Mouse (Mus musculus): Measurements from ENCODE around the gene Slc39a9. TPM values are rescaled to one million over a fixed set of nuclear protein-coding genes. Genes with fewer than 3 reads are reported as not detected.
A peak's percentile ranks its signal among the peaks of the same experiment; 100 is the strongest.

Slc39a9 gene
- 10.3 and 12.6 TPM in 2 replicates for total RNA-seq (2017)

DNA sequence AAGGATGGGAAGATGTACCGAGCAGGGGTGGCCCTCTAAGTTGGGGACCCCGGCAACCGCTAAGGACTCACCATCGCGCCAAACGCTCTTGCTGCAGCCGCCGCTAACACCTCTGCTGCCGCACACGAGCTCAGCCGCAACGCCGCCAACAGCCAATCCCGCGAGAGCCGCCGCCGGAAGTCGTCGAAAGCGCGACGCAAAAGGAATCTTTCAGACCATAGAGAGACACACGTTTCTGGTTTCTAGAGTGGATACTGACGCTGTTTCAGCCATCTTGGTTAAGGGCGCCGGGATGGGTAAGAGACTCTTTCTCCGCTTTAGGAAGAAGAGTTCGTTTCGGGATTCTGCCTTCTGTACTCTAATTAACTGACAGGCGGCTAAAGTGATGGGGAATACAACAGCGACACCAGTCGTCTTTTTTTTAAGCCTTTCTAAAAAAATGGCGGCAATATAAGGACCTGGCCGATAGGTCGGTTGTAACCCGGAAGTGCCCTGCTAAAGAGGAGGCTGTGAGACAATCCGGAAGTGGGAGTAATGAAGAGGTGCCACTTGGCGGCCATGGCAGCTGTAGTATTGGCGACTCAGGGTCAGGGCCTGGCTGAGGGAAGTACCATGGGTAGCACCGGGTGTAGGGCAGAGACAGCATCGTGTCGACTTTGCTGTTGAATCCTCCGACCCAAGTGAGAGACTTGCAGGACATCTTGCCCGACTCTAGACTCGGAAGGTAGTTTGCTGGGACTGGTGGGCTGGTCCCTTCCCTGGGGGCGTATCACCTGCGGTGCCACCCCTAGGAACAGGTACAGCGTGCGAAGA is at the start of gene Slc39a9, which contains the start of gene Erh:
Gene Slc39a9, plus strand, starts transcription at position 191 of the 813 bp plus-strand sequence.
Gene Erh, minus strand, starts transcription at position 649 of the 813 bp plus-strand sequence.
- ATAC-seq (replicated peaks in 1 of 2; ENCODE audit: insufficient read depth in 1 of 2, low FRiP score in 2 of 2, low TSS enrichment in 1 of 2, low read depth in 1 of 2, poor library complexity in 2 of 2, severe bottlenecking in 2 of 2): peak; percentile 95

DNA sequence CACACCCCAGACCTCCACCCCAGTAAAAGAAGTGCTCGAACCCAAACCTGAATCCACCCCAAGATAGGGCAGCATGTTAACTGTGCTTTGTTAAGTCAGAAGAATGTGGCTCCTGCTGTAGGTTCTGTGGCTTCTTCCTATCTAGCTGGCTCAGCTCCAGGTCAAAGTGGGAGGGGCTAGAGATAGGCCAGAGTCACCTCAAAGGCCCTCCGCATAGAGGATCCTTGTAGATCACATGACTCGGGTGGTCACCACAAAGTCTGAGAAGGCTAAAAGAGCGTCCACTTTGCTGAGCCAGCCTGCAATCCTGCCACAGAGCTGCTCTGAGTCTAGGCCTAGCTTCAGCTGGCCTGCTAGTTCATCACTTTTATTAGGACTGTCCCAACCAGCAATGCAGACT is 49.5 kb upstream of the Slc39a9 start:
- 0 out of 4 replicates have a peak, but pooled peaks of 1 of the 2 experiments have one; percentile 14 for ATAC-seq (replicated peaks in 1 of 2; ENCODE audit: insufficient read depth in 1 of 2, low FRiP score in 2 of 2, low TSS enrichment in 1 of 2, low read depth in 1 of 2, poor library complexity in 2 of 2, severe bottlenecking in 2 of 2)

DNA sequence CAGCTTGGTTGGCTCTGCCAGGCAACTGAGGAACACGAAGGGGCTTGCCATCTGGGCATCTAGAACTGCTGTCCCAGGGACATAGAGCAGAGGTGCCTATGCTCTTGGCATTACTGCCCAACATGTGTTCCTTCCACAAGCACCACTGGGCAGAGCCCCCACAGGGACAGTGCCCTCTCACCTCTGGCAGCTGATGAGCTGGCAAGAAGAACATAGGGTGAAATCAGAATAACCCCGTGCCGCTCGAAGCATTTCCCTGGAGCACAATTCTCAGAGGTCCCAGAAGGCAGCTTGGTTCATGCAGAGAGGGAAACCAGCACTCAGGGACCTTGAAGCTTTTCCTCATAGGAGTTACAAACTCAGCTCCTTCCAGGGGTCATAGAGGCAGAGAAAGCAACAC is 48.9 kb upstream of the Slc39a9 start:
- no peak for ATAC-seq (replicated peaks in 1 of 2; ENCODE audit: insufficient read depth in 1 of 2, low FRiP score in 2 of 2, low TSS enrichment in 1 of 2, low read depth in 1 of 2, poor library complexity in 2 of 2, severe bottlenecking in 2 of 2)

DNA sequence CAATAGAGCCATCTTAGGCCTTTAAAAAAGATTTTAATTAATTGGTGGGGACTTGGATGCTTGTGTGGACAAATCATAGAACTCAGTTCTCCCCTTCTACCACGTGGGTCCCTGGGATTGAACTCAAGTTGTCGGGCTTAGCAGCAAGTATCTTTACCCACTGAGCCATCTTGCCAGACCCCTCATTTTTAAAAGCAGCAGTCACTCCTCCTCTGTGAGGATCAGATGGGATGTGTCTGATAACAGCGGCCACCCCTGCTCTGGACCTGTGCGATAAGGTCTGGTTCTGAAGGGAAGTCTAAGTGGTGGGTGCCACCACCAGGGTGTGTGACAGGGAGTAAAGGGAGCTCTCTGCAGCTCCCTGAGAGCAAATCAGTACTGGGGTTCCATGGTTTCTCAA is 48.1 kb upstream of the Slc39a9 start:
- ATAC-seq (replicated peaks in 1 of 2; ENCODE audit: insufficient read depth in 1 of 2, low FRiP score in 2 of 2, low TSS enrichment in 1 of 2, low read depth in 1 of 2, poor library complexity in 2 of 2, severe bottlenecking in 2 of 2): no peak

DNA sequence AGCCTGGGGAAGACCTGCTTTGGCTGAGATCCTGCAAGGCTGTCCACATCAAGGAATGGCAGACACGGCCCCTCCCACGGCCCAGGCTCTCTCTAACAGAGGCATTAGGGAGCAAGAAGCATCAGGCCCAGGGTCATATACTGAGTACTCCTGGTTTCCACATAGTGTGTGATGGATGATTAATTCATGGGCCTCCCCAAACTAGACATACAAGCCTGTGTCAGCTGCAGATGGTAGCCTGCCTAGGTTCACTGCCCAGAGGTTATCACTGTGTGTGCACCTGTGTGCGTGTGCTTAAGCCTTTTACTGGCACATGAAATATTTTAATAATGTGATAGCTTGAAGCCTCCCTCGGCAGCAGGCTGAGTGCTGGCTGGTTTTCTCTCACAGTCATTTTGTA is 47.7 kb upstream of the Slc39a9 start:
- ATAC-seq (replicated peaks in 1 of 2; ENCODE audit: insufficient read depth in 1 of 2, low FRiP score in 2 of 2, low TSS enrichment in 1 of 2, low read depth in 1 of 2, poor library complexity in 2 of 2, severe bottlenecking in 2 of 2): 0 out of 4 replicates have a peak, but pooled peaks of 1 of the 2 experiments have one; percentile 27

DNA sequence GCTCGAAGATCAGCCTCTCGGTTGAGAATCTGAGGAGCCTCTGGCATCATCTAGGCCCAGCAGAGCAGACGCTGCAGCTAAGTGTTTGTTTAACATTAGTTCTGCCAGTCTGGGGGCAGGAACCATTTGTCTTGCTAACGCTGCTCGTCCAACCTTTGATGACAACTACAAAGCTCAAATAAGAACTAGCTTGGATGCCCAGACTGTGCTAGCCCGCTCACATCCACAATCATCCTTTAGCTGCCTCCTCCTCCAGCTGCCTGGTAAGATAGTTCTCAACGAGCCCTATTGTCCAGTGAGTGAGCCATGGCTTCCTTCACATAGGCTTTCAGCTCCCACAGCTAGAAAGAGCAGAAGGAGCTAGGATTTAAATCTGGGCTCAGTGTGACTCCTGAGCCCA is 45.4 kb upstream of the Slc39a9 start:
- no peak for ATAC-seq (replicated peaks in 1 of 2; ENCODE audit: insufficient read depth in 1 of 2, low FRiP score in 2 of 2, low TSS enrichment in 1 of 2, low read depth in 1 of 2, poor library complexity in 2 of 2, severe bottlenecking in 2 of 2)

DNA sequence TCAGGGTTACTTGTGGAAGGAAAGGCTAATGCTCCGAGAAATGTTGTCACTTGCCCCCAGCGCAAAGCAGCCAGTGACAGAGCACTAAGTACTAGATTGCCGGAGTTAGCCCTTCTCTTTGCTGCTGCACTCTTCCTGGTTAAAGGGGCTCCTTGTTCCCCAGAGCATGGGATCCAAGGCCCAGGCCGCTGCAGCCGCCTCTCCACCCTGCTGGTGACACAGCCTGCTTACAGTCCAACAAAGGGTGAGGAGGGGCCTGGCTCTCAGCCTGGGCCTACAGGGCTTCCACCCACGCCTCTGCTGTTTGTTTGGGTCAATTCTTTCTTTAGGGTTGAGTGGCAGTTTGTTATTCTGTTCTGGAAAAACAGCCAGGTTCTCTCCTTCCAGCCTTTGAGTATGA is 44.9 kb upstream of the Slc39a9 start:
- no peak for ATAC-seq (replicated peaks in 1 of 2; ENCODE audit: insufficient read depth in 1 of 2, low FRiP score in 2 of 2, low TSS enrichment in 1 of 2, low read depth in 1 of 2, poor library complexity in 2 of 2, severe bottlenecking in 2 of 2)

DNA sequence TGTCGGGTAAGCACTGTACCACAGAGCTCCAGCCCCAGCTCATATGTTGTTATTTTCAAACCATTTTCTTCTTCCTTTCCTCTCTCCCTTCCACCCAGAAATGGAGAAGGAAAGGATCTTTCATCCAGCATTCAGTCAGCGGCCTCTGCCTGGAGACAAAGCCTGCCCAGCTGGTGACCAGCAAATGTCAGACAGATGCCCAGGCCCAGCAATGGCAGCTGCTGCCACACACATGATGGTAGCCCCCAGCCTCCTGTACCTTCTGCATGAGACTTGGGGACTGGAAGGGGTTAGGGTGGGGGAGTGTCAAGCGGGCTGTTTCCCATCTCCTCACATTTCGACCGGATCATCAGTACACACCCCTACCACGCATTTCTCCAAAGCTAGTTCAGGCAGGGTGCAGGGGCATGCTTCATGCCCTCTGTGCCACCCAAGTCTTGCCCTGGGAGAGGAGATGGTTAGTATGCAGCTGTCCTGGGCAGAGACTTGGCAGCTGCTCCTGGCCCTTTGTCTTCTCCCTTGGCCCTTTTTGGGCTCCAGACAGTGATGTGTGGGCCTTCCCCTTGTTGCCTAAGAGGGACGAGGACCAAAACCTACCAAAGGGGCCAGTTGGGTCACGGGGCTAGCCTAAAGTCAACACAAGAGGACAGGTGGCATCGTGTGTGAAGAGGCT is 42.0 kb upstream of the Slc39a9 start:
- ATAC-seq (replicated peaks in 1 of 2; ENCODE audit: insufficient read depth in 1 of 2, low FRiP score in 2 of 2, low TSS enrichment in 1 of 2, low read depth in 1 of 2, poor library complexity in 2 of 2, severe bottlenecking in 2 of 2): no peak

DNA sequence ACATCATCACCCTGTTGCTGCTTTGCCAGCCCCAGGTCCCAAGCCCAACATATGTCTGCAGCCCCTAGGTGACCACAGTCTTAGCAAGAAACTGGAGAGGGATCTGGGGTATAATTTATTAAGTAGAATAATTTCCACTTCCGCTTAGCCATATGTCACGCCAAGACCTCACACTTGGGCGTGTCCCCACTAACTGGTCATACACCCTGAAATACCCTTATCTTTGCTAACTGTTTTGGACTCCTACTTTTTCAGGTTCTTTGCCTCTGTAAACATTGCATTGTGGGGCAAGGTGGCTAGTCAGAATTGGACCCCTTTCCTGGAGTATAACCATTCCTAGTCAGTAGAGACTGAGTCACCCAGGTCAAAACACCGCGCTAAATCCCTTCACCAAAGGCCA is 41.3 kb upstream of the Slc39a9 start:
- no peak for ATAC-seq (replicated peaks in 1 of 2; ENCODE audit: insufficient read depth in 1 of 2, low FRiP score in 2 of 2, low TSS enrichment in 1 of 2, low read depth in 1 of 2, poor library complexity in 2 of 2, severe bottlenecking in 2 of 2)

DNA sequence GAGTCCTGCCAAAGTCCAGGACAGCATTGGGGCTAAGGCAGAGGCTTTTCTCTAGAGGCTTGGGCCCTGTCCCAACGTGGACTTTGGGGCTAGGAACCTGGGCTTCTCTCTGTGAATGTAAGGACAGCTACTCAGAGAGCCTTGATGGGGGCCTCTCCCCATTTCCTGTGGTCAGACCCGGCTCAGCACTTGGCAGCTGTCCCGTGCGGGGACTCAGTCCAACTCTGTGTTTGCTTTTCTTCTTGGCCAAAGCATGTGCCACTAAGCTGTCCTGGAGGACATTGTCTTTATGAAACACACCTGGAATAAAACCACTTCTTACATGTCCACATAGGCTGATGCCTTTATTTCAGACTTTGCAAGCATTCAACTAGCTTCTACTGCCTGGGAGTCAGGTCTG is 40.1 kb upstream of the Slc39a9 start:
- no peak; a peak in 1 of 4 replicates for ATAC-seq (replicated peaks in 1 of 2; ENCODE audit: insufficient read depth in 1 of 2, low FRiP score in 2 of 2, low TSS enrichment in 1 of 2, low read depth in 1 of 2, poor library complexity in 2 of 2, severe bottlenecking in 2 of 2)

DNA sequence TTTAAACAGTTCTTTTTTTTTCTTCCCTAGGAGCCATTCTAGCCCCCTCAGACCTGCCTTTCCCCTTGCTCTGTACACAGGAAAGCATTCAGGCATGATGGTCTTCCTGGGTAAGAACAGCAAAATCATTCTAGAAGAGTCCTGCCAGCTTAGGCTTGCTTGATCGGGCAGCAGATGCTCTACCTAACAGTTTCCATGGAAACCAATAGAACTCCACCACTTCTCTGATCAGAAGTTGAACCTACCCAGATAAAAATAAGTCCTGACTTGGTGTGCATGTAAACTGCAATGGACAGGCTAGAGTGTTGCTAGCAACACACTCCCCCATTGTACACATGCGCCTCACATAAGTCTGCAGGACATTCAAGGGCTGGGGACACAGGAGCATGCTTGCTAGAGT is 39.5 kb upstream of the Slc39a9 start:
- ATAC-seq (replicated peaks in 1 of 2; ENCODE audit: insufficient read depth in 1 of 2, low FRiP score in 2 of 2, low TSS enrichment in 1 of 2, low read depth in 1 of 2, poor library complexity in 2 of 2, severe bottlenecking in 2 of 2): no peak

DNA sequence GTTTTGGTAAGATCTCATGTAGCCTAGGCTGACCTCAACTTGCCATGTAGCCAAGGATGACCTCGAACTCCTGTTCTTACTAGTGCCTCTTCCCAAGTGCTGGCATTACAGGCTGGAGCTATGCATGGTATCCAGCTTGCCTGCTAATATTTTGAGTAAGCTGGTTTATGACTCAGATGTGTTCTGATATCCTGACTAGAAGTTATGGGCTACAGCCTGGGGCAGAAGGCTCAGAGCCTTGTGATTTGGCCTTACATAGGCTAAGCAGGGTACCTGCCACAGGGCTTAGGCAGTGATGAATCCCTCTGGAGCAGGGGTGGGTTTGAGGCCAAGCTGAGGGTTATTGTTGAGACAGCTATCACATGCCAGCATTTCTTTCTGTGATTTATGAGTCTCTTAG is 35.1 kb upstream of the Slc39a9 start:
- no peak for ATAC-seq (replicated peaks in 1 of 2; ENCODE audit: insufficient read depth in 1 of 2, low FRiP score in 2 of 2, low TSS enrichment in 1 of 2, low read depth in 1 of 2, poor library complexity in 2 of 2, severe bottlenecking in 2 of 2)

DNA sequence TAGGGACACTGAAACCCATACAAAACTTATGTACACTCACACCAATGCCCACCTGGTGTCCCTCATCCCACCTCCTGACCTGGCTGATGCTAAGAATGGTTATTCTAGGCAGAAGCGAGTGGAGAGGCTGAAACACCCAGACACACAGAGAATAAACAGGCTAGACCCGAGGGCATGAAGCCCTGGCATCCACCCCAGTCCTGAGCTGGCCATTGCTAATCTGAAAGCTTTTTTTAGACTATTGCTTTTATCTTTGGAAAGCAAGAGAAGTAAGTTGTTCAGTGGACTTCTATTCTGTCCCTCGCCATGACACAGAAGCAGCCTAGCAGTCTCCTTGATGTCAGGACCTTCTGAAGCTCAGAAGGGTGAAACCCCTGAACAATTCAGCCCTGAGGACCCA is 33.8 kb upstream of the Slc39a9 start:
- no peak for ATAC-seq (replicated peaks in 1 of 2; ENCODE audit: insufficient read depth in 1 of 2, low FRiP score in 2 of 2, low TSS enrichment in 1 of 2, low read depth in 1 of 2, poor library complexity in 2 of 2, severe bottlenecking in 2 of 2)

DNA sequence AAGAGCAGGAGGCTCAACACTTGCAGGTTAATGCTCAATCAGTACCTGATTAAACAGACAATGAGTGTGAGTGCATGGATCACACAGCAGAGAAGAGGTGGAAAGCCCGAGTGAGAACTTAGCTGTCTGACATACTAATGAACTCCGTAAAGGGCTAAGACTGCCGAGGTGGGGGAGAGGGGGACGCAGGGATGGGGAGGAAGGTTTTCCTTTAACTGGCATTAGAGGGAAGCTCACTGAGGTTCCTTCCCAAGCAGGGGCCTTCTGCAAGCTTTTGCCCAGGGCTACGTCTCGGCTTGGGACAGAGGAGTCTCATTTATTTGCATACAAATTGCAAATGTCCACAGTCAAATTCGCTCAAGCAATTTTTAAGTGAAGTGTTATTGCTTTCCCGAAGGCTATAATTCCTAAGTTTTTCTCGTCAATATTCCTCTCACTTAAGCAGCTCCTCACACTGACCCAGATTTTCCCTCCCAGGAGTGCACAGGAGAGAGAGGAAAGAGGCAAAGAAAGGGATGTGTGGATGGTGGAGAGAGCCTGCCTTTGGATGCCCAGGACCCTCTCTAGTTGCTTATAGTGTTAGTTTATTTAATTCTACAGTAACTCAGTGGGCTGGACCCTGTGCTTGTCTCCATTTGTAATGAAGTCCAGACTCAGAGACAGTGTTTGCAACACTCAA is 31.4 kb upstream of the Slc39a9 start:
- no peak for ATAC-seq (replicated peaks in 1 of 2; ENCODE audit: insufficient read depth in 1 of 2, low FRiP score in 2 of 2, low TSS enrichment in 1 of 2, low read depth in 1 of 2, poor library complexity in 2 of 2, severe bottlenecking in 2 of 2)

DNA sequence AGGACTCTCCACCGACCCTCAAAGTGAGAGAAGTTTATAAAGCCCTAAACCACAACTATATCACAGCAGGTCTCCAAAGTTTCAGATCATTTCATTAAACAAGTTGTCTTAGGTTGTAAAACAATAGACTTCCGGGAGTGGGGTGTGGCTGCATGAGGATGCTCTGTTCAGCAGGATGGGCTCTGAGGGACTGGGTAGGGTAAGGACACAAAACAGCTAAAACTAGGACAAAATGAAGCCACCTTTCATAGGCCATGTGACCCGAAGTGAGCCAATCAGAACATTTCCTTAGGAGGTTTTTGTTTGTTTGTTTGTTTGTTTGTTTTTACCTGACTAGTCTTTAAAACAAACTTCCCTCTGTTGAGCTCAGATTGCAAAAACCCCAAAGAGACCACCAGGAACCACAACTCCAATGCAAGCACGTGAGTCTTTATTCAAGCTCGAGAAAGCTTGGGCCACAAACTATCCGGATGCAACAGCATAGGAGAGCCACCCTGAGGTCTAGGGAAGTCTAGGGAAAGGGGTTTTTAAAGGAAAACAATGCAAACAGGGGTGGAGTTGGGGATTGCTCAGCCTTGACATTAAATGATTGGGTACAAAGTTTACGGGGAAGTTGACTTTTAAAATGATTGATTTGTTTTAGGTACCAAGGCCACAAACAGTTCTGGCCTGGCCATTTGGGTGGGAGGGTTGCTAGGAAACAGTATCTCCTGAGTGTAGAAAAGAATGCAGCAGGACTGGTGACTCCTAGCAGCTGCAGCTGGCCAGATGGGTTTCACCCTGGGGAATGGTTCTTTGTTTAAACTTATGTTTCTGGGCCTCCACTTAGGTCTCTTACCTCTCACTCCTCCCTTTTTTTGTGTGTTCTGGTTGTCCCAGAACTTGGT is 28.1 kb upstream of the Slc39a9 start:
- no peak for ATAC-seq (replicated peaks in 1 of 2; ENCODE audit: insufficient read depth in 1 of 2, low FRiP score in 2 of 2, low TSS enrichment in 1 of 2, low read depth in 1 of 2, poor library complexity in 2 of 2, severe bottlenecking in 2 of 2)

DNA sequence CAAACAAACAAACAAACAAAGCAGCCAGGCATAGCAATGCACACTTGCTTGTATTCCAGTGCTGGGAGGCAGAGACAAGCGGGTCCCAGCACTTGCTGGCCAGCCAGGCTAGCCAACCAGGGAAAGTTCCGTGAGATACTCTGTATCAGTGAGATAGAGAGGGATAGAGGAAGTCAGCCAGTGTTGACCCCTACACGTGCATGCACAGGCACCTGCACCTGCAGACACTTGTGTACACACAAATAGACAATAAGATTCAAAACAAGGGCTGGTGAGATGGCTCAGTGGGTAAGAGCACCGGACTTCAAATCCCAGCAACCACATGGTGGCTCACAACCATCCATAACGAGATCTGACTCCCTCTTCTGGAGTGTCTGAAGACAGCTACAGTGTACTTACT is 23.2 kb upstream of the Slc39a9 start:
- no peak for ATAC-seq (replicated peaks in 1 of 2; ENCODE audit: insufficient read depth in 1 of 2, low FRiP score in 2 of 2, low TSS enrichment in 1 of 2, low read depth in 1 of 2, poor library complexity in 2 of 2, severe bottlenecking in 2 of 2)

DNA sequence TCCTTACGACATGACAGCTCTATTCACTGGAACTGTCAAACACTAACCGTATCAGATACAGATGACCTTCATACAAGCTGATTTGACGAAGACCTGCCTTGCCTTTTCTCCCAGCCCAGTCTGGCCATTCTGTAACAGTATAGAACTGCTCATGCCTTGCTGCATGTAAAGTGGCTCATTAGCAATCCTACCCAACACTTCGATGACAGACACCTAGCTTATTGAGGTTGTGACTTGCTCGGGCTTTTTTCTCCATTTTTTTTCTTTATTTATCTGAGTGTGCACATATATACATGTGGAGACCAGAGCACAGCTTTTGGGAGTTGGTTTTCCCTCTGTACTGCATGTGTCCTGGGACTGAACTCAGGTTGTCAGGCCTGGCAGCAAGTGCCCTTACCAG is 11.9 kb upstream of the Slc39a9 start:
- no peak for ATAC-seq (replicated peaks in 1 of 2; ENCODE audit: insufficient read depth in 1 of 2, low FRiP score in 2 of 2, low TSS enrichment in 1 of 2, low read depth in 1 of 2, poor library complexity in 2 of 2, severe bottlenecking in 2 of 2)
